10 mouse cellular contexts compared by ENCODE assay signal in genomic region chr1:172243547-172244205, GRCm38 (mm10). TPM values are rescaled to one million over a fixed set of nuclear protein-coding genes. Genes with fewer than 3 reads are reported as not detected.
DNase-seq lines count a peak whose midpoint lies in the region; ATAC-seq and TF ChIP-seq lines count a peak whose summit lies in the region.
"Had no signal": no experiment of that assay in that cellular context is flagged by ENCODE, and none has a peak within 500 bp of the region (broad histone marks: within the 10 kb centered on the region; RNA-seq: fewer than 3 reads in every experiment).

No protein-coding gene starts in this region.

- peaks cover 8% of the 10 kb centered on the region; the same call in 1 of the 2 replicates for H3K4me1 ChIP-seq in kidney, postnatal 0 days (replicated peaks; ENCODE audit: insufficient read depth, low read length)
- H3K4me1 ChIP-seq in kidney, embryonic 14.5 days (ENCODE audit: control insufficient read depth, insufficient read depth, low read length), result 0 out of 2 replicates have a peak, but pooled peaks cover 3% of the 10 kb centered on the region
- peaks cover 10% of the 10 kb centered on the region for H3K4me1 ChIP-seq in embryonic fibroblast, embryonic 13.5 days (ENCODE audit: control insufficient read depth, insufficient read depth, low read length)
- H3K4me1 ChIP-seq in hindbrain, postnatal 0 days (ENCODE audit: insufficient read depth, low read length), result peaks cover 4% of the 10 kb centered on the region
- H3K4me1 ChIP-seq in neural tube, embryonic 12.5 days, result peaks cover 6% of the 10 kb centered on the region; the same call in 1 of the 2 replicates

- no peak overlapping the region for H3K4me2 ChIP-seq in kidney, postnatal 0 days (ENCODE audit: low read length)
- H3K4me2 ChIP-seq in kidney, embryonic 14.5 days (replicated peaks; ENCODE audit: low read depth, low read length), result no peak overlapping the region; the same call in 1 of the 2 replicates
- H3K4me2 ChIP-seq in hindbrain, postnatal 0 days (ENCODE audit: low read depth, low read length), result no peak overlapping the region
- H3K4me2 ChIP-seq in neural tube, embryonic 12.5 days (replicated peaks), result peak overlapping the region; percentile 30

- no peaks in the 10 kb centered on the region for H3K27me3 ChIP-seq in kidney, postnatal 0 days (ENCODE audit: insufficient read depth, low read length)
- peaks cover 8% of the 10 kb centered on the region; the same call in 1 of the 2 replicates for H3K27me3 ChIP-seq in kidney, embryonic 14.5 days (ENCODE audit: control insufficient read depth, insufficient read depth, low read length)
- H3K27me3 ChIP-seq in hindbrain, postnatal 0 days (ENCODE audit: insufficient read depth, low read length), result no peaks in the 10 kb centered on the region
- no peaks in the 10 kb centered on the region for H3K27me3 ChIP-seq in neural tube, embryonic 12.5 days (replicated peaks)

- no peaks in the 10 kb centered on the region for H3K9me3 ChIP-seq in kidney, postnatal 0 days (replicated peaks; ENCODE audit: low read length)
- H3K9me3 ChIP-seq in kidney, embryonic 14.5 days (ENCODE audit: control insufficient read depth, low read length), result no peaks in the 10 kb centered on the region
- no peaks in the 10 kb centered on the region for H3K9me3 ChIP-seq in hindbrain, postnatal 0 days (ENCODE audit: low read length)
- no peaks in the 10 kb centered on the region for H3K9me3 ChIP-seq in neural tube, embryonic 12.5 days

- H3K27ac ChIP-seq in kidney, postnatal 0 days, result no peak overlapping the region
- H3K27ac ChIP-seq in kidney, embryonic 14.5 days (ENCODE audit: low read depth, low read length), result no peak overlapping the region
- no peak overlapping the region for H3K27ac ChIP-seq in embryonic fibroblast, embryonic 13.5 days (ENCODE audit: insufficient read depth, low read length)
- no peak overlapping the region for H3K27ac ChIP-seq in hindbrain, postnatal 0 days
- no peak overlapping the region for H3K27ac ChIP-seq in neural tube, embryonic 12.5 days

- no peak for ATAC-seq in kidney, postnatal 0 days (replicated peaks; ENCODE audit: low FRiP score, low read depth)
- no peak for ATAC-seq in kidney, embryonic 14.5 days (ENCODE audit: low FRiP score, low TSS enrichment)
- ATAC-seq in hindbrain, postnatal 0 days, result no peak
- ATAC-seq in neural tube, embryonic 12.5 days (ENCODE audit: low FRiP score, low read depth), result no peak

- H3K9ac ChIP-seq in kidney, postnatal 0 days (ENCODE audit: low read depth, low read length), result no peak overlapping the region
- no peak overlapping the region for H3K9ac ChIP-seq in kidney, embryonic 14.5 days (ENCODE audit: low read depth, low read length)
- H3K9ac ChIP-seq in hindbrain, postnatal 0 days (replicated peaks; ENCODE audit: low read length), result no peak overlapping the region
- no peak overlapping the region for H3K9ac ChIP-seq in neural tube, embryonic 12.5 days

- H3K4me3 ChIP-seq in kidney, postnatal 0 days (replicated peaks; ENCODE audit: low read depth, low read length), result no peak overlapping the region
- H3K4me3 ChIP-seq in kidney, embryonic 14.5 days (ENCODE audit: low read length), result no peak overlapping the region
- H3K4me3 ChIP-seq in embryonic fibroblast, embryonic 13.5 days (ENCODE audit: insufficient read depth, low read length), result no peak overlapping the region
- no peak overlapping the region for H3K4me3 ChIP-seq in hindbrain, postnatal 0 days (ENCODE audit: low read length)
- no peak overlapping the region for H3K4me3 ChIP-seq in neural tube, embryonic 12.5 days

- no peaks in the 10 kb centered on the region for H3K36me3 ChIP-seq in kidney, postnatal 0 days (ENCODE audit: insufficient read depth, low read length)
- H3K36me3 ChIP-seq in kidney, embryonic 14.5 days (ENCODE audit: control insufficient read depth, insufficient read depth, low read length), result no peaks in the 10 kb centered on the region
- no peaks in the 10 kb centered on the region for H3K36me3 ChIP-seq in hindbrain, postnatal 0 days (ENCODE audit: insufficient read depth, low read length)
- H3K36me3 ChIP-seq in neural tube, embryonic 12.5 days, result no peaks in the 10 kb centered on the region

- 35% methylated on average over 16 of the region's 16 CpGs for WGBS in kidney, postnatal 0 days
- WGBS in kidney, embryonic 14.5 days, result 30% methylated on average over 16 of the region's 16 CpGs
- WGBS in hindbrain, postnatal 0 days, result 29% methylated on average over 16 of the region's 16 CpGs
- WGBS in neural tube, embryonic 12.5 days, result 30% methylated on average over 16 of the region's 16 CpGs

- no peak for TF ChIP-seq POLR2A in embryonic fibroblast, embryonic 13.5 days (IDR thresholded peaks at IDR 0.05; ENCODE audit: low read depth, low read length)

- TF ChIP-seq CTCF in kidney, postnatal 0 days (IDR thresholded peaks at IDR 0.05; ENCODE audit: low read depth), result peak; percentile 53
- TF ChIP-seq CTCF in embryonic fibroblast, embryonic 13.5 days (IDR thresholded peaks at IDR 0.05; ENCODE audit: borderline replicate concordance, insufficient read depth, low read length), result peak; percentile 16; the same call in 1 of the 2 replicates
- TF ChIP-seq CTCF in hindbrain, postnatal 0 days (IDR thresholded peaks at IDR 0.05; ENCODE audit: low read depth), result peak; percentile 36

- no peak for DNase-seq in kidney, postnatal 0 days (ENCODE audit: low spot score)
- peak; percentile 29 for DNase-seq in cerebellum, adult 11 months
- peak; percentile 30 for DNase-seq in hindbrain, postnatal 0 days (ENCODE audit: low spot score)
- no peak for DNase-seq in frontal cortex, postnatal 10 days (ENCODE audit: low spot score in 2 of 2)
- no peak for DNase-seq in urinary bladder, postnatal 10 days (ENCODE audit: low spot score)

RNA-seq across cellular contexts. Expression of gene Atp1a4, which starts 14.5 kb away (rescaled TPM):
- not detected in 2 replicates for polyA plus RNA-seq in kidney, postnatal 0 days (2015; fragmentation: Nextera tagmentation; extraction: Ambion mirVana)
- polyA plus RNA-seq in kidney, embryonic 14.5 days (2014; fragmentation: Nextera tagmentation; extraction: Ambion mirVana), result not detected in 2 replicates
- polyA plus RNA-seq in embryonic fibroblast, embryonic 13.5 days (2011; ENCODE audit: insufficient read length, low read depth, missing spikeins), result not detected in 2 replicates
- total RNA-seq in hindbrain, postnatal 0 days (2014; rRNA removed), result 0.10 TPM in 1 of 2 replicates, not detected in the other
- polyA plus RNA-seq in hindbrain, postnatal 0 days (2015; fragmentation: Nextera tagmentation; extraction: Ambion mirVana), result 0.05 TPM in 1 of 2 replicates, not detected in the other
- polyA plus RNA-seq in neural tube, embryonic 12.5 days (2016; fragmentation: Nextera tagmentation; extraction: Ambion mirVana), result not detected in 2 replicates
- polyA plus RNA-seq: intestine, embryonic 14.5 days; spleen, adult 2 months had no signal

RNA-seq across cellular contexts. Expression of gene Igsf8, which starts 17.8 kb away (rescaled TPM):
- 39.0 and 43.0 TPM in 2 replicates for polyA plus RNA-seq in kidney, postnatal 0 days (2015; fragmentation: Nextera tagmentation; extraction: Ambion mirVana)
- polyA plus RNA-seq in kidney, embryonic 14.5 days (2014; fragmentation: Nextera tagmentation; extraction: Ambion mirVana), result 39.5 and 53.1 TPM in 2 replicates
- 49.8 and 55.6 TPM in 2 replicates for polyA plus RNA-seq in embryonic fibroblast, embryonic 13.5 days (2011; ENCODE audit: insufficient read length, low read depth, missing spikeins)
- total RNA-seq in hindbrain, postnatal 0 days (2014; rRNA removed), result 136 and 150 TPM in 2 replicates
- 90.2 and 90.8 TPM in 2 replicates for polyA plus RNA-seq in hindbrain, postnatal 0 days (2015; fragmentation: Nextera tagmentation; extraction: Ambion mirVana)
- 165 and 171 TPM in 2 replicates for polyA plus RNA-seq in neural tube, embryonic 12.5 days (2016; fragmentation: Nextera tagmentation; extraction: Ambion mirVana)

RNA-seq across cellular contexts. Expression of gene Casq1, which starts 24.0 kb away (rescaled TPM):
- polyA plus RNA-seq in kidney, postnatal 0 days (2015; fragmentation: Nextera tagmentation; extraction: Ambion mirVana), result 2.4 and 3.1 TPM in 2 replicates
- polyA plus RNA-seq in kidney, embryonic 14.5 days (2014; fragmentation: Nextera tagmentation; extraction: Ambion mirVana), result 2.8 and 3.5 TPM in 2 replicates
- not detected in 2 replicates for polyA plus RNA-seq in embryonic fibroblast, embryonic 13.5 days (2011; ENCODE audit: insufficient read length, low read depth, missing spikeins)
- 0.78 and 2.4 TPM in 2 replicates for total RNA-seq in hindbrain, postnatal 0 days (2014; rRNA removed)
- 1.7 and 2.0 TPM in 2 replicates for polyA plus RNA-seq in hindbrain, postnatal 0 days (2015; fragmentation: Nextera tagmentation; extraction: Ambion mirVana)
- polyA plus RNA-seq in neural tube, embryonic 12.5 days (2016; fragmentation: Nextera tagmentation; extraction: Ambion mirVana), result 2.1 TPM in 2 replicates

RNA-seq across cellular contexts. Expression of gene Pea15a, which starts 37.1 kb away (rescaled TPM):
- 91.8 and 103 TPM in 2 replicates for polyA plus RNA-seq in kidney, postnatal 0 days (2015; fragmentation: Nextera tagmentation; extraction: Ambion mirVana)
- polyA plus RNA-seq in kidney, embryonic 14.5 days (2014; fragmentation: Nextera tagmentation; extraction: Ambion mirVana), result 56.0 and 87.0 TPM in 2 replicates
- 140 and 154 TPM in 2 replicates for polyA plus RNA-seq in embryonic fibroblast, embryonic 13.5 days (2011; ENCODE audit: insufficient read length, low read depth, missing spikeins)
- total RNA-seq in hindbrain, postnatal 0 days (2014; rRNA removed), result 289 and 309 TPM in 2 replicates
- polyA plus RNA-seq in hindbrain, postnatal 0 days (2015; fragmentation: Nextera tagmentation; extraction: Ambion mirVana), result 503 and 511 TPM in 2 replicates
- 293 and 305 TPM in 2 replicates for polyA plus RNA-seq in neural tube, embryonic 12.5 days (2016; fragmentation: Nextera tagmentation; extraction: Ambion mirVana)

RNA-seq across cellular contexts. Expression of gene Atp1a2, which starts 54.2 kb away (rescaled TPM):
- polyA plus RNA-seq in kidney, postnatal 0 days (2015; fragmentation: Nextera tagmentation; extraction: Ambion mirVana), result 1.6 and 2.0 TPM in 2 replicates
- 0.66 and 0.96 TPM in 2 replicates for polyA plus RNA-seq in kidney, embryonic 14.5 days (2014; fragmentation: Nextera tagmentation; extraction: Ambion mirVana)
- polyA plus RNA-seq in embryonic fibroblast, embryonic 13.5 days (2011; ENCODE audit: insufficient read length, low read depth, missing spikeins), result 0.39 TPM in 1 of 2 replicates, not detected in the other
- total RNA-seq in hindbrain, postnatal 0 days (2014; rRNA removed), result 546 and 572 TPM in 2 replicates
- polyA plus RNA-seq in hindbrain, postnatal 0 days (2015; fragmentation: Nextera tagmentation; extraction: Ambion mirVana), result 119 and 123 TPM in 2 replicates
- 14.5 and 14.9 TPM in 2 replicates for polyA plus RNA-seq in neural tube, embryonic 12.5 days (2016; fragmentation: Nextera tagmentation; extraction: Ambion mirVana)

Comparison
In these comparisons a context has a peak if more than half of its experiments do, and no peak if none do; other contexts are left out.
1. DNase-seq: peak in cerebellum, adult 11 months (single experiment) and hindbrain, postnatal 0 days (single experiment); none in kidney, postnatal 0 days (single experiment), frontal cortex, postnatal 10 days (0 of 2) and urinary bladder, postnatal 10 days (single experiment).
2. Peak in every context shown above with its lines, with median percentiles within 50 percentile points of each other: CTCF ChIP-seq.